Mouse (Mus musculus) right cerebral cortex, adult 2 months (tissue): Measurements from ENCODE around the gene Wipf1.

Experiments used
- DNase-seq, 2 experiments: peaks; one replicate each; pipeline ENCODE4 v3.0.0; 2021 to 2022; ENCODE audit warnings: low spot score in 2 of 2

Wipf1 gene

GRCm38 (mm10) chr2:73468993-73469392, 60.5 kb downstream of the Wipf1 start:
- no peak for DNase-seq

- DNase-seq, result no peak
Measured at GRCm38 (mm10) chr2:73467071-73467851, 62.3 kb downstream of the Wipf1 start.

- no peak for DNase-seq
Measured at GRCm38 (mm10) chr2:73466481-73466880, 63.1 kb downstream of the Wipf1 start.

- no peak for DNase-seq
Measured at GRCm38 (mm10) chr2:73463431-73464194, 65.9 kb downstream of the Wipf1 start.

GRCm38 (mm10) chr2:73462757-73463339, 66.7 kb downstream of the Wipf1 start:
- DNase-seq, result no peak

GRCm38 (mm10) chr2:73462265-73462664, 67.3 kb downstream of the Wipf1 start:
- DNase-seq, result no peak

GRCm38 (mm10) chr2:73460168-73460567, 69.4 kb downstream of the Wipf1 start:
- no peak for DNase-seq

- DNase-seq, result no peak
Measured at GRCm38 (mm10) chr2:73459607-73460153, 69.9 kb downstream of the Wipf1 start.

- DNase-seq, result no peak
Measured at GRCm38 (mm10) chr2:73456886-73457285, 72.6 kb downstream of the Wipf1 start.

- DNase-seq, result no peak
Measured at GRCm38 (mm10) chr2:73456154-73456553, 73.4 kb downstream of the Wipf1 start.

- no peak for DNase-seq
Measured at GRCm38 (mm10) chr2:73455541-73455940, 74.0 kb downstream of the Wipf1 start.

GRCm38 (mm10) chr2:73454682-73455081, 74.9 kb downstream of the Wipf1 start:
- DNase-seq, result no peak

- DNase-seq, result no peak
Measured at GRCm38 (mm10) chr2:73454186-73454585, 75.3 kb downstream of the Wipf1 start.

GRCm38 (mm10) chr2:73453717-73454116, 75.8 kb downstream of the Wipf1 start:
- DNase-seq, result no peak

- no peak for DNase-seq
Measured at GRCm38 (mm10) chr2:73453085-73453484, 76.4 kb downstream of the Wipf1 start.

- DNase-seq, result no peak
Measured at GRCm38 (mm10) chr2:73452556-73452955, 77.0 kb downstream of the Wipf1 start.

GRCm38 (mm10) chr2:73451541-73451940, 78.0 kb downstream of the Wipf1 start:
- DNase-seq, result no peak

GRCm38 (mm10) chr2:73450172-73450715, 79.3 kb downstream of the Wipf1 start:
- DNase-seq, result no peak

- no peak for DNase-seq
Measured at GRCm38 (mm10) chr2:73443985-73444384, 85.5 kb downstream of the Wipf1 start.

- no peak for DNase-seq
Measured at GRCm38 (mm10) chr2:73442015-73442414, 87.5 kb downstream of the Wipf1 start.

GRCm38 (mm10) chr2:73440319-73440718, 89.2 kb downstream of the Wipf1 start:
- no peak for DNase-seq

GRCm38 (mm10) chr2:73436976-73437375, 92.6 kb downstream of the Wipf1 start:
- DNase-seq, result no peak
